Mouse (Mus musculus) heart, postnatal 0 days (tissue): ENCODE data around the gene Tbccd1. TPM values are rescaled to one million over a fixed set of nuclear protein-coding genes. Genes with fewer than 3 reads are reported as not detected.

Experiments used
- ATAC-seq: fragments of 200-750 bp; cut with Nextera tagmentation; 2 replicates; pipeline ENCODE4 v1.8.0; 2017; ENCODE audit warnings: low read depth, moderate number of reproducible peaks, moderate library complexity; ENCODE audit not compliant: insufficient read depth
- DNase-seq: peaks from one replicate; pipeline ENCODE4 v3.0.0-alpha.2; 2016; ENCODE audit warnings: low spot score
- H3K27ac ChIP-seq: fragments of 300-500 bp; sonication (generic); 2 replicates; pipeline ENCODE4 v1.5.1; 2014; ENCODE audit warnings: low read depth, mild to moderate bottlenecking
- H3K27me3 ChIP-seq: fragments of 300-500 bp; sonication (generic); 2 replicates; pipeline ENCODE4 v1.6.1; 2014; ENCODE audit warnings: low read length, mixed read lengths; ENCODE audit not compliant: control insufficient read depth, insufficient read depth
- H3K36me3 ChIP-seq: fragments of 300-500 bp; sonication (generic); replicated peaks from 2 replicates; pipeline ENCODE4 v1.6.1; 2014; ENCODE audit warnings: low read length, mixed read lengths; ENCODE audit not compliant: control insufficient read depth, insufficient read depth
- H3K4me1 ChIP-seq: fragments of 300-500 bp; sonication (generic); 2 replicates; pipeline ENCODE4 v1.6.1; 2014; ENCODE audit warnings: antibody characterized with exemption; ENCODE audit not compliant: control insufficient read depth, insufficient read depth
- H3K4me2 ChIP-seq: fragments of 300-500 bp; sonication (generic); 2 replicates; pipeline ENCODE4 v1.6.1; 2014; ENCODE audit warnings: low read depth, mild to moderate bottlenecking, low read length, moderate library complexity
- H3K4me3 ChIP-seq: fragments of 300-500 bp; sonication (generic); 2 replicates; pipeline ENCODE4 v1.5.1; 2014; ENCODE audit warnings: low read depth, low read length
- H3K9ac ChIP-seq: fragments of 300-500 bp; sonication (generic); replicated peaks from 2 replicates; pipeline ENCODE4 v1.6.1; 2014; ENCODE audit warnings: low read depth, low read length, mixed read lengths
- H3K9me3 ChIP-seq: fragments of 300-500 bp; sonication (generic); replicated peaks from 2 replicates; pipeline ENCODE4 v1.6.1; 2016; ENCODE audit warnings: low read length; ENCODE audit not compliant: control insufficient read depth
- CTCF ChIP-seq: IDR thresholded peaks from 2 replicates; pipeline ENCODE4 v1.5.1; 2016; ENCODE audit warnings: antibody characterized with exemption, control low read depth, low read depth
- EP300 ChIP-seq: IDR thresholded peaks from 2 replicates; pipeline ENCODE4 v1.6.1; 2016; ENCODE audit warnings: antibody characterized with exemption, low read depth
- WGBS: fragments of 180-500 bp; shearing (Covaris S2); extraction: QIAGEN DNeasy Blood & Tissue Kit; methylation state at CpG from one replicate; pipeline ENCODE4 v1.1.7; 2014; 5-methylcytosine and 5-hydroxymethylcytosine counted together
- polyA plus RNA-seq: library from polyadenylated mRNA; unstranded; fragments of >200 nt; fragmentation: Nextera tagmentation; extraction: Ambion mirVana; gene quantifications from 2 replicates; pipeline ENCODE4 v1.2.1, GENCODE M21; 2015
- total RNA-seq: library from RNA; depleted of rRNA; stranded (reverse); fragments of >200 nt; gene quantifications from 2 replicates; pipeline ENCODE4 v1.2.3, GENCODE M21; 2014; ENCODE audit warnings: low replicate concordance

The Tbccd1 gene
- total and polyA plus RNA-seq, 2 experiments from 2014 or later, result 13.4 to 13.6 TPM

DNA sequence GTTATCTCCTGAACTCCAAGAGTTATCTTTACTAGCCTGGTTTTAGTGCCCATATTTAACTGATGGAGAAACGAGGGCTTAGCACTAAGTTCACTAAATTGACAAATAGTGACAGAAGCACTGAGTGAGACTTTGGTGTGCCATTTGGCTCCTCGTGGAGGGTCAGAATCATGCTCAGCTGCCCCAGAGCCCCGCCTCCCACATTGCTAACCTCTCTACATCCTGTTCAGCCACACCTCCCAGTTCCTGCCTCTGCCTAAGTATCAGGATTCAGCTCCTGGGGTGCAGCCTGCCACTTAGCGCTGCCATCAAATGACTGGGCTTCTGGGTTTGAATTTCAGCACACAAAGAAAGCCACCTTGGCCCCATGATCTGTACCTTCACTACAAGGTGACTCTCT, 27.9 kb upstream of the Tbccd1 start:
- no peaks in the 10 kb centered on the region for H3K4me1 ChIP-seq
- DNase-seq, result no peak
- WGBS, result 31% methylated on average over 4 of the region's 4 CpGs
- ATAC-seq, result no peak
- no peak overlapping the region for H3K9ac ChIP-seq
- H3K36me3 ChIP-seq, result no peaks in the 10 kb centered on the region
- H3K9me3 ChIP-seq, result no peaks in the 10 kb centered on the region
- H3K4me2 ChIP-seq, result no peak overlapping the region
- no peak overlapping the region for H3K27ac ChIP-seq
- no peak for TF ChIP-seq EP300
- no peak for TF ChIP-seq CTCF
- H3K4me3 ChIP-seq, result no peak overlapping the region
- H3K27me3 ChIP-seq, result no peaks in the 10 kb centered on the region

- Histone ChIP-seq H3K4me1 (no peaks in the 10 kb centered on the region), H3K9ac (no peak overlapping the region), H3K9me3 (no peaks in the 10 kb centered on the region), H3K27ac (no peak overlapping the region), H3K27me3 (no peaks in the 10 kb centered on the region), H3K4me2 (no peak overlapping the region), H3K4me3 (no peak overlapping the region), H3K36me3 (no peaks in the 10 kb centered on the region)
- ATAC-seq (no peak), DNase-seq (no peak)
- TF ChIP-seq CTCF (no peak), EP300 (no peak)
- WGBS, result 66% methylated on average over 5 of the region's 5 CpGs
Observed at GRCm38 (mm10) chr16:22883441-22883840, 26.0 kb upstream of the Tbccd1 start.

DNA sequence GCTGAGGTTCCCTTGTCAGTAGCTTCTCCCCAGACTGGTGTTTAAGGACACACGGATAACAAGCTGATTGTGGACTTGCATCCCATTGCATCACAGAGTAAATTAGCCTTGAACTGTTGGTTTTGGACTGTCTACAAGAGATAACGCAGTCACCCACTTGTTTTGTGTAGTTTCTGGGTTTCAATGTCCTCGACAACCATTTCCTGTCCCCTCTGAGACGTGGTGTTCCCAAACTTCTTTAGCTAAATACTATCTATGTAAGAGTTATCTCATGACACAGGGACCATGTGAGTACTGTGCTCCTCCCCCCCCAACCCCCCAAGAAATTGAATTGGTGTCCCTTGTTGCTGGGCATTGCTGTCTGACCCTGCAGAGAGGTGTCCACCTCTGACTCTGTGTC, 24.0 kb upstream of the Tbccd1 start:
- no peak overlapping the region for H3K4me3 ChIP-seq
- ATAC-seq (peak; percentile 26; the same call in 1 of the 2 replicates), DNase-seq (peak; percentile 46)
- 34% methylated on average over 4 of the region's 4 CpGs for WGBS
- TF ChIP-seq EP300 (no peak), CTCF (no peak)
- no peak overlapping the region for H3K9ac ChIP-seq
- no peaks in the 10 kb centered on the region for H3K9me3 ChIP-seq
- no peaks in the 10 kb centered on the region for H3K4me1 ChIP-seq
- no peak overlapping the region for H3K27ac ChIP-seq
- H3K4me2 ChIP-seq, result no peak overlapping the region
- no peaks in the 10 kb centered on the region for H3K27me3 ChIP-seq
- no peaks in the 10 kb centered on the region for H3K36me3 ChIP-seq

DNA sequence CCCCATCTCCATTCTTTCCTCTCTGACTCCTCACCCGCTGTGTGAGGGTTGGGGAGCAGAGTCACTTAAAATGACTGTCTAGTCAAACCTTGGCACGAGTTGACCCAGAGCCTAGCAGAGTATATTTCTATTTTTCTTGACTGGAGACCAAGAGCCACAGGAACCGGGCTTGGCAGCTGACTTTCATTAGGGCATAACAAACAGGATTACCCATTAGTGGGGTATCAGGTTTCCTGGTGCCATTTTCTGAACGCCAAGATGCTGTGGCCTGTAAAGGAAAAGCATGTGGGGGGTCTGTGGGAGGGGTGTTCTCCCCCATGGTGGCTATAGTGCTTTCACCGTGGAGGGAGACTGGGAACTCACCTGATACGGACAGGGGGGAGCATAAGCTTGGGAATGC, 23.4 kb upstream of the Tbccd1 start:
- Histone ChIP-seq H3K4me1 (no peaks in the 10 kb centered on the region), H3K9ac (no peak overlapping the region), H3K9me3 (no peaks in the 10 kb centered on the region), H3K4me3 (no peak overlapping the region), H3K27ac (no peak overlapping the region), H3K27me3 (no peaks in the 10 kb centered on the region), H3K36me3 (no peaks in the 10 kb centered on the region), H3K4me2 (no peak overlapping the region)
- WGBS, result 35% methylated on average over 6 of the region's 6 CpGs
- TF ChIP-seq CTCF (no peak), EP300 (no peak)
- DNase-seq (no peak), ATAC-seq (peak; percentile 24)

DNA sequence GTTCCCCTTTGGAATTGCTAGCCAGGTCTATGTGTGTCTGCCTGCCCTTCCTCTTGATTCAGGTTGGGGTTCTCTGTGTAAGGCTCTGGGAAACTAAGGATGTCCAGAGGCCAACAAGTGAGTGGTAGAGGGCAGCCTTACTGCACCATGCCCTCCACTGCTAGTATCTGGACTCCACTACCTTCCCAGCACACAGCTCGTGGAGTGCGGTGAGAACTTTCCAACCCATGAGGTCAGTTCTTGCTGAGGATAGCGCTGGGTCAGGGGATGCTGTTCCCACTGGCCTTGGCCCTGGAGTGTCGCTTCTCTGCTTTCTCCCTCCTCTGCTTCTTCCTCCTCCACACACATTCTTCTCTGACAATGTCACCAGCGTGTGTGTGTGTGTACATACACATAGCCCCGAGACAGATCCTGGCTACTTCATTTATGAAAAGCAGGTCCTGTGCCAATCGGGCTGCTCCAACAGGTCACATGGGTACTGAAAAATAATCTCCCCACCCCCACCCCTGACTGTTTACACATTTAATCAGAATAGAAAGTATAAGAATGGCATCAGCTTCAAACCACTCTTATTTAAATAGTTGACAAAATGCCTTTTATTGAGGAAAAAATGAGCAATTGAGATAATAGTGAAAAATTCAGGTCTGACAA, 22.6 kb upstream of the Tbccd1 start:
- Histone ChIP-seq H3K27ac (no peak overlapping the region), H3K4me1 (no peaks in the 10 kb centered on the region), H3K9me3 (no peaks in the 10 kb centered on the region), H3K9ac (no peak overlapping the region), H3K27me3 (no peaks in the 10 kb centered on the region), H3K36me3 (no peaks in the 10 kb centered on the region), H3K4me2 (no peak overlapping the region), H3K4me3 (no peak overlapping the region)
- DNase-seq, result no peak
- TF ChIP-seq EP300 (no peak), CTCF (no peak)
- ATAC-seq, result no peak; the same call in 1 of the 2 replicates
- WGBS, result 46% methylated on average over 7 of the region's 7 CpGs

DNA sequence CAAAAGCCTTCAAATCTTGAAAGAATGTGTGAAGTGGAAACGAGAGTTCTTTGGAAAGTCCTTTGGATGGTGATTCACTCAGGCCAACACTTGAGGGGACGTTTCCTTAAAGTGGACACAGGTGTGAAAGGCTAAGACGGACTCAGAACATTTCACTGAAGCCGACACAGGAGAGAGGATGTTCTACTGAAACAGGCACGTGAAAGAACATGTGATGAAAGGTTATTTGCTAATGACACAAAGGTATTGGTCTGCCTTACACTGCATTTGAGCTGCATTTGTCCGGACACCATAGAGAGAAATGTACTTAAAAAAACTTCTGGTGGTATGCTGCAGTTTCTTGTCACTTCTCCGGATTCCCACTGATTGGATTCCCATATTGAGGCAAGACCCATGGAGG, 21.2 kb upstream of the Tbccd1 start:
- Histone ChIP-seq H3K27ac (no peak overlapping the region), H3K36me3 (no peaks in the 10 kb centered on the region; the same call in 1 of the 2 replicates), H3K4me2 (no peak overlapping the region), H3K4me3 (no peak overlapping the region), H3K27me3 (no peaks in the 10 kb centered on the region), H3K4me1 (no peaks in the 10 kb centered on the region), H3K9ac (no peak overlapping the region), H3K9me3 (no peaks in the 10 kb centered on the region)
- TF ChIP-seq CTCF (no peak), EP300 (no peak)
- no peak for ATAC-seq
- 70% methylated on average over 7 of the region's 7 CpGs for WGBS
- no peak for DNase-seq
